In genomic region chr9:67043231-67044199, GRCm38 (mm10) we compare ENCODE assay signal across 8 mouse cellular contexts. TPM values are rescaled to one million over a fixed set of nuclear protein-coding genes. Genes with fewer than 3 reads are reported as not detected.
DNase-seq lines count a peak whose midpoint lies in the region; ATAC-seq and TF ChIP-seq lines count a peak whose summit lies in the region.

No protein-coding gene starts in this region.

- H3K27me3 ChIP-seq in megakaryocyte, embryonic 14.5 days (replicated peaks): peaks cover 24% of the 10 kb centered on the region

- DNase-seq in ZHBTc4 (ENCODE audit: low read depth, low spot score): peak; percentile 99
- peak; percentile 99 for DNase-seq in gastrocnemius, adult 2 months
- peak; percentile 98 for DNase-seq in hindlimb bud, embryonic 11.5 days (ENCODE audit: extremely low spot score, low read depth, low spot score)
- peak; percentile 98 to 99 for DNase-seq in left cerebral cortex, adult 8-10 months (ENCODE audit: low spot score in 2 of 2)
- peak; percentile 99 to 100 for DNase-seq in right cerebral cortex, postnatal 10 days (ENCODE audit: low spot score in 2 of 2)
- peak; percentile 98 for DNase-seq in urinary bladder, postnatal 25 days (ENCODE audit: low spot score)

- H3K4me3 ChIP-seq in gastrocnemius, adult 2 months: peak overlapping the region; percentile 91
- H3K4me3 ChIP-seq in megakaryocyte, embryonic 14.5 days (replicated peaks): peak overlapping the region; percentile 96

- peaks cover 33% of the 10 kb centered on the region for H3K36me3 ChIP-seq in megakaryocyte, embryonic 14.5 days (replicated peaks; ENCODE audit: low read length)

- H3K9me3 ChIP-seq in megakaryocyte, embryonic 14.5 days: no peaks in the 10 kb centered on the region

- peak overlapping the region; percentile 99 for H3K27ac ChIP-seq in gastrocnemius, adult 2 months

- peak; percentile 83 for ATAC-seq in common myeloid progenitor, adult 5-6 weeks (replicated peaks; ENCODE audit: low read depth, poor library complexity, severe bottlenecking)

- H3K4me1 ChIP-seq in megakaryocyte, embryonic 14.5 days: peaks cover 73% of the 10 kb centered on the region

- intact Hi-C loops in gastrocnemius, adult 2 months (cut with DNase I): loop anchor here (1.0 kb wide), 1 partner anchor 42 kb away; no protein-coding TSS in a partner anchor

- no peak; the same call in none of the 2 replicates for TF ChIP-seq CTCF in gastrocnemius, adult 2 months (IDR thresholded peaks at IDR 0.05)

RNA-seq across cellular contexts. Expression of gene Tpm1, which starts 5.7 kb away (rescaled TPM):
- total RNA-seq in common myeloid progenitor, adult 5-6 weeks (2017): 101 and 111 TPM in 2 replicates
- over 10,000 TPM; 18,374 to 28,065 TPM for total RNA-seq in gastrocnemius, adult 2 months (2021)
- 100 to 1,000 TPM; 208 to 237 (median 224) TPM for total RNA-seq in left cerebral cortex, adult 8-10 months (2022)
- polyA plus RNA-seq in megakaryocyte, embryonic 14.5 days (2012; ENCODE audit: insufficient read depth, low replicate concordance): 27.0 and 240 TPM in 2 replicates

Comparison
In these comparisons a context has a peak if more than half of its experiments do, and no peak if none do; other contexts are left out.
1. Peak in every context shown above with its lines: DNase-seq, ATAC-seq, H3K4me3 ChIP-seq and H3K27ac ChIP-seq.
2. RNA of gene Tpm1, which starts 5.7 kb away (total RNA-seq): 18,374 to 28,065 TPM in gastrocnemius, adult 2 months; 208 to 237 TPM in left cerebral cortex, adult 8-10 months and 101 to 111 TPM in common myeloid progenitor, adult 5-6 weeks; every median in the first group is over 10 times any median in the second.